Mouse (Mus musculus) E14TG2a.4 (cell line): ENCODE measurements around the gene Tbc1d14.

Source experiments
- H3K27me3 ChIP-seq: 2 replicates; pipeline ENCODE4 v1.6.1; 2014; ENCODE audit warnings: low read length, control low read depth; ENCODE audit not compliant: insufficient read depth
- H3K36me3 ChIP-seq: 2 replicates; pipeline ENCODE4 v1.6.1; 2014; ENCODE audit warnings: low read length, control low read depth; ENCODE audit not compliant: insufficient read depth
- H3K4me1 ChIP-seq: replicated peaks from 2 replicates; pipeline ENCODE4 v1.6.1; 2014; ENCODE audit warnings: low read depth, low read length, control low read depth
- H3K4me3 ChIP-seq: replicated peaks from 2 replicates; pipeline ENCODE4 v1.5.1; 2014; ENCODE audit warnings: mild to moderate bottlenecking, low read length
- H3K9me3 ChIP-seq: 2 replicates; pipeline ENCODE4 v1.6.1; 2014; ENCODE audit warnings: low read length, control low read depth
- CTCF ChIP-seq: conservative IDR thresholded peaks from 2 replicates; pipeline ENCODE4 v1.5.1; 2014; ENCODE audit warnings: low read length
- NANOG ChIP-seq: IDR thresholded peaks from 2 replicates; pipeline ENCODE4 v1.6.1; 2014; ENCODE audit warnings: borderline replicate concordance, low read length, mixed read lengths
- POU5F1 ChIP-seq: IDR thresholded peaks from 2 replicates; pipeline ENCODE4 v1.6.1; 2014; ENCODE audit warnings: low read length, borderline replicate concordance

The Tbc1d14 gene

GRCm38 (mm10) chr5:36538576-36539187, 54.4 kb downstream of the Tbc1d14 start:
- H3K36me3 ChIP-seq = peaks cover 24% of the 10 kb centered on the region
- no peaks in the 10 kb centered on the region for H3K27me3 ChIP-seq
- H3K4me1 ChIP-seq = 0 out of 2 replicates have a peak, but pooled peaks cover 3% of the 10 kb centered on the region
- no peaks in the 10 kb centered on the region for H3K9me3 ChIP-seq
- no peak overlapping the region for H3K4me3 ChIP-seq
- no peak for TF ChIP-seq NANOG
- peak; percentile 72 for TF ChIP-seq CTCF
- TF ChIP-seq POU5F1 = no peak

GRCm38 (mm10) chr5:36536424-36536823, 56.7 kb downstream of the Tbc1d14 start:
- Histone ChIP-seq H3K4me3 (no peak overlapping the region), H3K36me3 (peaks cover 8% of the 10 kb centered on the region; the same call in 1 of the 2 replicates), H3K9me3 (no peaks in the 10 kb centered on the region), H3K4me1 (peaks cover 13% of the 10 kb centered on the region), H3K27me3 (no peaks in the 10 kb centered on the region)
- no peak for TF ChIP-seq POU5F1
- TF ChIP-seq CTCF = no peak
- TF ChIP-seq NANOG = no peak

- H3K36me3 ChIP-seq = peaks cover 8% of the 10 kb centered on the region; the same call in 1 of the 2 replicates
- no peak overlapping the region for H3K4me3 ChIP-seq
- no peaks in the 10 kb centered on the region for H3K9me3 ChIP-seq
- H3K27me3 ChIP-seq = no peaks in the 10 kb centered on the region
- TF ChIP-seq CTCF (no peak), POU5F1 (no peak), NANOG (no peak)
- H3K4me1 ChIP-seq = peaks cover 21% of the 10 kb centered on the region
Observed at GRCm38 (mm10) chr5:36535438-36536176, 57.5 kb downstream of the Tbc1d14 start.

- no peak for TF ChIP-seq NANOG
- no peak for TF ChIP-seq CTCF
- no peak for TF ChIP-seq POU5F1
- peaks cover 3% of the 10 kb centered on the region; the same call in 1 of the 2 replicates for H3K36me3 ChIP-seq
- peaks cover 27% of the 10 kb centered on the region for H3K4me1 ChIP-seq
- H3K27me3 ChIP-seq = no peaks in the 10 kb centered on the region
- H3K9me3 ChIP-seq = no peaks in the 10 kb centered on the region
- no peak overlapping the region for H3K4me3 ChIP-seq
Observed at GRCm38 (mm10) chr5:36534455-36535030, 58.5 kb downstream of the Tbc1d14 start.

GRCm38 (mm10) chr5:36530129-36530751, 62.8 kb downstream of the Tbc1d14 start:
- H3K4me1 ChIP-seq = peaks cover 41% of the 10 kb centered on the region
- TF ChIP-seq POU5F1 = no peak
- TF ChIP-seq CTCF = no peak
- no peak for TF ChIP-seq NANOG
- H3K36me3 ChIP-seq = peaks cover 28% of the 10 kb centered on the region
- no peaks in the 10 kb centered on the region for H3K27me3 ChIP-seq
- H3K9me3 ChIP-seq = no peaks in the 10 kb centered on the region
- peak overlapping the region; percentile 94 for H3K4me3 ChIP-seq

GRCm38 (mm10) chr5:36529698-36530097, 63.4 kb downstream of the Tbc1d14 start:
- H3K4me3 ChIP-seq = peak overlapping the region; percentile 94
- TF ChIP-seq NANOG (no peak), POU5F1 (no peak), CTCF (no peak)
- no peaks in the 10 kb centered on the region for H3K27me3 ChIP-seq
- H3K36me3 ChIP-seq = peaks cover 33% of the 10 kb centered on the region
- no peaks in the 10 kb centered on the region for H3K9me3 ChIP-seq
- H3K4me1 ChIP-seq = peaks cover 41% of the 10 kb centered on the region

- Histone ChIP-seq H3K36me3 (peaks cover 61% of the 10 kb centered on the region), H3K9me3 (no peaks in the 10 kb centered on the region), H3K4me1 (peaks cover 36% of the 10 kb centered on the region), H3K4me3 (no peak overlapping the region), H3K27me3 (no peaks in the 10 kb centered on the region)
- no peak for TF ChIP-seq POU5F1
- TF ChIP-seq CTCF = no peak
- TF ChIP-seq NANOG = no peak
Observed at GRCm38 (mm10) chr5:36526921-36527320, 66.2 kb downstream of the Tbc1d14 start.

- Histone ChIP-seq H3K27me3 (no peaks in the 10 kb centered on the region), H3K4me1 (peaks cover 30% of the 10 kb centered on the region), H3K36me3 (peaks cover 67% of the 10 kb centered on the region), H3K4me3 (no peak overlapping the region), H3K9me3 (no peaks in the 10 kb centered on the region)
- TF ChIP-seq CTCF (no peak), POU5F1 (no peak), NANOG (no peak)
Observed at GRCm38 (mm10) chr5:36526274-36526673, 66.8 kb downstream of the Tbc1d14 start.
